Mouse (Mus musculus) left cerebral cortex, postnatal 14 days (tissue): ENCODE data around the gene Large1. TPM values are rescaled to one million over a fixed set of nuclear protein-coding genes. Genes with fewer than 3 reads are reported as not detected.
"Not testable (repeated sequence)": the region's sequence is repeated elsewhere in the genome, so short reads cannot be mapped to it uniquely, and the experiment has no call there.

Source experiments
- DNase-seq, 2 experiments: peaks; one replicate each; pipeline ENCODE4 v3.0.0; 2021 to 2022; ENCODE audit warnings: low spot score in 2 of 2, mixed read lengths in 1 of 2
- intact Hi-C: fragments of 180-260 bp; cut with DNase I; formaldehyde crosslinking; loops from one replicate; pipeline ENCODE4 v1.15.1; 2025
- total RNA-seq, 2 experiments: library from RNA; stranded (reverse); gene quantifications; 2 replicates each; pipeline ENCODE4 v1.2.3; 2021

Large1 gene
- total RNA-seq, 2 experiments from 2014 or later, result 157 to 166 TPM

DNA sequence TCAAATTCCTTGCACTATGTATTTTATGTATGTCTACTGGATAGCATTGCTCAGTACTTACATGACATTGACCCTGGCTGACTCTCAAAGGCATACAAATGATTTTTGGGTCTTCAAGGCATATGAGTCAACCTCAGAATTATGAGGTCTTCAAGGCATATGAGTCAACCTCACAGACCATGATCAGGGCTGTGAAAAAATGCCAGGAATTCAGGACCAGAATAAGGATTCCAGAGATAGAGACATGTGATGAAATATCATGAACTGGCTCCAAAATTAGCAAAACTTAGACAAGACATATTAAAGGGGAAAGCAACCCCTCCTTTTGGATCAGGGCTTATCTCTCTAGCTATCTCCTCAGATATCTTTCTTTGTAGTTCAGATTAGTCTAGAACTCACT is 43.3 kb downstream of the Large1 start:
- DNase-seq, result no peak
- intact Hi-C loops, result no loop called here

DNA sequence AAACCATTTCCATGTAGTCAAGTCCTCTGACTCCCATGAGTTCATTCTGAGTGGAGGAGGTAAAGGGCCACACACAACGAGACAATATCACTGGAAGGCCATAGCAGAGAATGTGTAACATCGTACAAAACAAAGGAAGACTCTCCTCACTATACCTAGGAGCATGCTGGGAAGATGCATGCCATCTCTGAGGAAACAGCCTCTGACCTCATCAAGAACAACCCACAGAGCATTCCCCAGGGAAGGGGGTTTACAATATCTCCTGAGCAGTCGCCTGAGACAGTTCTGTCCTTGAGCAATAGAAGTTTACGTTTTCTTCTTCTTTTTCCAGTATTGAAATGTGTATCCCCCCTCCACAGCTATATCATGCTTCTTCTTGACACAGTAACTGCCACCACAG is 49.4 kb downstream of the Large1 start:
- intact Hi-C loops, result no loop called here
- no peak for DNase-seq

DNA sequence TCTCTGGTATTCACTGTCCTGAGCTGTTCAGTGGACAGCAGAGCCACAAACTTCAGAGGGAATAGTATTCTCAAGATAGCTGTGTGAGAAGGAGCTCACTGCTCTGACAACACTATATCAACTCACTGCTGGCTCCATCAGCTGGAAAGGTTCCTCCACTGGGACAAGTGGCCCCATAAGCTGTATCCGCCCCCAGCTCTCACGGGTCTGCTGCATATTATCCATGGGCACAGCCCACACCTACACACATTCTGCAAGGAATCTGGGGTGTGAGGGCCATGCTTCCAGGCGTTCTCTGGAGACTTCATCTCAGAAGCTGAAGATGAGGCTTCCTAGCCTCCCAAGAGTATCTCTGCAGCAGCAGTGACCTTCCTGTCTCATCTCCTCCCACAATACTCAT is 50.4 kb downstream of the Large1 start:
- peak; percentile 23 to 30 for DNase-seq
- intact Hi-C loops, result no loop called here

DNA sequence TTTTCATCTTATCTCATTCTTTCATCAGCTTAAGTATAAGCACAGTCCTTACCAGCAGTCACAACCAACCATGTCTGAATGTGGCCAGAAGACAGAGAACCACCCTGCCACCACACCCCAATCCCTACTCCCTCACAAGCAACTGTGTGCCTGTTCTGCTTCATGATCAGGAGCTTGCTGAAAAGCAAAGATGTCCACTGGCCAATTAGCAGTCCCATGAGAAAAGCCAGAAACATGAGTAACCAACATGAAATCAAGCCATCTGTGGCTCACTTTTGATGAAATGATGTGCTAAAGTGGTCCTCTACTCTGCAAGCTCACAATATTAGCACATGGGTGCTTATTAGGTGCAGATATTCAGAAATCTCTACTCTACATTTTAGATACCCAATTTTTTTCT is 57.8 kb downstream of the Large1 start:
- DNase-seq, result no peak
- intact Hi-C loops, result no loop called here

DNA sequence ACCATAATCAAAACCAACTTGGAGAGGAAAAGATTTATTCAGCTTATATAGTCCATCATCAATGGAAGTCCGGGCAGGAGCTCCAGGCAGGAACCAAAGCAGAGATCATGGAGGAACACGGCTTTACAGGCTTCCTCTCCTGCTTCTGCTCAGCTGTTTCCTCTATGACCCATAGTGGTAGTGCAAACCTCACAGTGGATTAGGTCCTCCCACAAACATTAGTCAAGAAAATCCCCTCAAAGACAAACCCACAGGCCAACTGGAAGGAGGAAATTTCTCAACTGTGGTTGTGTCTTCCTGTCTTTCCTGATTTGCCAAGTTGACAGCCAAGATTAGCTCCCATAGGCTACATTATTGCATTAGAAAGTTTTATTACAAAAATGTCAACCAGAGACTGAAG is 59.7 kb downstream of the Large1 start:
- DNase-seq, result no peak
- intact Hi-C loops, result loop anchor here (5.0 kb wide), 1 partner anchor 59 kb away; the partner anchor contains the start of gene Large1

DNA sequence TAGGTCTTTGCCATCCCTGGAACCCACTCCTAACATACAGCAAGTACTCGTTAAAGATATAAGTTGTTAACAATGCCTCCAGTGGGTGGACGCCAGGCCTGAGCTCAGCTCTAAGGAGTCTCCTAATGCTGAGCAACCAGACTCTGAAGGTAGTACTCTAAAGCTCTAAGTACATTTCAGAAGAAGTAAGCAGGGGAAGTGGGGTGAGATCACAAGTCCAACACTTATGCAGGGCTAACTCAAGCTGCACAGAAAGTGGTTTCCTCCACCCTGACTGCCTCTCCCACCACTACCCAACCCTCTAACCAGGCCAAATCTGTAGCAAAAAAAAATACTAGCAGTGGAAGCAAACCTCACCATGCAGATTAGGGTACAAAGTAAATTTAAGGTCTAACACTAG is 61.7 kb downstream of the Large1 start:
- intact Hi-C loops, result loop anchor here (5.0 kb wide), 1 partner anchor 61 kb away; the partner anchor contains the start of gene Large1
- no peak for DNase-seq

DNA sequence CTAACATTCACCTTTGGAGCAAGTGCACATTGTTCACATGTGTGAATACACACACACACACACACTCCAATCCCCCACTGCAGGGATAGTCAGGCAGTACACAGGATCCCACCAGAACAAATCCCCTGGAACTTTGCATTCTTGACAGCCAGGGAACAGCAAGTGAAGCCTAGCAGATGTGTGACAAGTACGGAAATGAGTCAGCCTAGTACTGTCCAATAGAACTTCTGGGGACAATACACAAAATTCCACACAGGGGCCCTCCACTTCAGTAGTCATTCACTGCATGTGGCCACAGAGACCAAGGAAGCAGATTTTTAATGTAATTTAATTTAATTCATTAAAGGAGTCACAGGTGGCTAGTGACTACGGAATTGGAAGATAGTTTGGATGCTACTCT is 62.7 kb downstream of the Large1 start:
- DNase-seq, result no peak
- intact Hi-C loops, result loop anchor here (5.0 kb wide), 1 partner anchor 62 kb away; the partner anchor contains the start of gene Large1

DNA sequence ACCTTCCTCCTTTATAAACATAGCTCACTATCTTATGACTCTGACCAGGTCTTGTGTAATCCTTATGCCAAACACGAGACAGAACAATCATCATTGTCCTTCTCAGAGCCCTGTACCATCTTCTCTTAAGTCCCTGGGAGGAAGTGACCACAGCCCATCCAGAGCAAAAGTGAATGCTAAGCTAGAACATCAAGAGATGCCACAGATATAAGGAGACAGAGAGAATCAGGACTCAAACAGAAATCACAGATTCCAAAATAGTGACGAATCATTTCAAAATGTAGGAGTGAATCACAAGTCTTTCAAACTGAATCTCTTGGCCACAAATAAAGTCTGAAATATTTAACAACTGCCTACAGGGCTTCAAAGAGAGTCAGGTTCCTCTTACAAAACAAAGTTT is 63.5 kb downstream of the Large1 start:
- no peak for DNase-seq
- intact Hi-C loops, result loop anchor here (5.0 kb wide), 1 partner anchor 62 kb away; the partner anchor contains the start of gene Large1

DNA sequence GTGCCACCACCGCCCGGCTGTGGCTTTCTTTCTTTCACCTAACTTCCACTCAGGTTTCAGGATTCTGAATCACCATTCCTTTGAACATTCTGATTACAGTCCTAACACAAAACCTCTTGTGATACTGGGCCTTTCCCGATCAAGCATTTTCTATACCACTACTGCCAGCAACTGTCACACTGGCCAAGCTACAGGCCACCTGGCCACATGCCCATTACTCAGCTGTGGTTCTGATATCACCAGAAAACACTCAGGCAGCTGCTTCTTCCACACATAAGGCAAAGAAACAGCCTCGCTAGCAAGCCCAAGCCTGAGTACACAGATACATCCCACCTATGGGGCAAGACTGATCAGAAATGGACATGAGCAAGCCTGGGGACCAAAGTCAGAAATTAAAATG is 71.3 kb downstream of the Large1 start:
- DNase-seq, result no peak
- intact Hi-C loops, result no loop called here

DNA sequence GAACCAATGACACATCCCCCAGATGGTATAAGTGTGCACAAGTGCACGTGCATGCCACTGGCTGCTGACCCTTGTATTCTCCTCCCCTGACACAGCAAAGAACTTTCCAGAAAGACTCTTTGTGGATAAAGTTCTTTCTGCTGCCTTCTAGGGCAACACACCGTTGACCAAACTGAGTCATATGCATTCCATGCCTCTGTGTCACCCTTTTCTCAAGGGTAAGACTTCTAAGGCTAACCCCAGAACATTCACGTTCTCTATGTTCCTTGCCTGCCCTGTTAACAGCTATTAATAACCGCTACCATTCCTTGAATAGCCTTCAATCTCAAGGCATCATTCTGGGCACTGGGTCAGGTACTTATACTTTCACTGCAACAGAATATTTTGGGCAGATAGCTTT is 77.3 kb downstream of the Large1 start:
- DNase-seq, result no peak
- intact Hi-C loops, result no loop called here

DNA sequence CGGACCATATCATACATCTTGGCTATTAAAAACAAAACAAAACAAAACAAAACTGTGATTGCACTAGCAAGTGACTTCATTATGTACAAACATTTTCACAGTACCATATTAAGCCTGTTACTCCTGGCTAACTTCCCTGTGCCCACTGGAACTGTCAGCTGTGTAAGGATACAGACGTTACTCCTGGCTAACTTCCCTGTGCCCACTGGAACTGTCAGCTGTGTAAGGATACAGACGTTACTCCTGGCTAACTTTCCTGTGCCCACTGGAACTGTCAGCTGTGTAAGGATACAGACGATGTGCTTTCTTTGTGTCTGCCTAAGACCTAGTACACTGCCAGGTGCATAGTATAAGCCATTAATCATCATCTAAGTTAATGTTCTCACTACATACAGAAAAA is 77.9 kb downstream of the Large1 start:
- intact Hi-C loops, DNase-seq: not testable (repeated sequence)

DNA sequence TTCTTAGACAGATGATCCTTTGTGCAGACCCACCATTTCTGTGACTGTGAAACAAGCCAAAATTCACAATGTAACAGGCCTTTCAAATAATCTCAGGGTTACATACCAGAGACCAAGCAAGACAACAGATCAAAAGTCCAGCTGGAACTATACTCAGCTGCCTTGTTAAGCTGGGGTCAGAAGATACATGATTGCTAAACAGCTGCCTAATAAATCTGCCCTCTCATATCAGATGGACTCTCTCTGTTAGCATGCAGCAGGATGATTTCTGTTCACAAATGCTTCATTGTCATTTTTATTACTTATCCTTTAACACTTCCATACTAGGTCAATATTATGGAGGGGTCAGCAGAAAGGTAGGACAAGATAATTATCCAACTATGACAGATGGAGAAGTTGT is 80.2 kb downstream of the Large1 start:
- no peak for DNase-seq
- intact Hi-C loops, result no loop called here

DNA sequence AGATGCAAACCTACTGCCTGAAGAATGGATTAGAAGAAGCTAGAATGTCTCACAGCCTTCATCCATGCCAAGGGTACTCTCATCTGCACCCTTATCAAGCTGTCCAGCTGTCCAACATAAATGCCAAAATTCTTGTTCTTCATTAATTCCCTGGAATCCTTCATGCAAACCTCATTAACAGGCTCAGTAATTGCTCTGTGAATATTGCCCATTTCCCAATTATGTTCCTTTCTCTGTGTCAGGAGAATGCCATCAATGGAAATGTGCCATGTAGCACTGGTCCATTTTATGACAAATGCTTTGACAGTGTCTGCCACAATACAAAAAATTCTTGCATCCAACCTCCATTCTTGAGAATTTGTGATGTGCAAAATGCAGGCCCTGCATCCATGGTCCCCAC is 82.3 kb downstream of the Large1 start:
- no peak for DNase-seq
- intact Hi-C loops, result no loop called here

DNA sequence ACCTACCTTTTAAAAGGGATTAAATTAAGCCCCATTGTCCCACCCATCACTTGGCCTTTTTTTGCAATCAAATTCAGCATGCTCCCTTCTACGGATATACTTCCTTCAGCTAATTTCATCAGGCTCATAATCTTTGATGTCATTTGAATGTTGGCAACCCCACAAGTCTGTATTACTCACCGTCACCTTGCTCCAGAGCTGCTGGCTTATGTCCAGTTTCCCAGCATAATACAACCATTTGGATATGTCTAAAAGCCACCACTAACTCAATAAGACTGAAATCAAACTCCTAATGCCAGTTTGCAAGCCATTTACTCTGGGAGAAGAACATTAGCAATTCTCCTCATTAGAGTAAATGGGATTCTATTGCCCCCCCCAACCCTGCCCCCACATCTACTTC is 95.4 kb downstream of the Large1 start:
- intact Hi-C loops, result no loop called here
- DNase-seq, result no peak

DNA sequence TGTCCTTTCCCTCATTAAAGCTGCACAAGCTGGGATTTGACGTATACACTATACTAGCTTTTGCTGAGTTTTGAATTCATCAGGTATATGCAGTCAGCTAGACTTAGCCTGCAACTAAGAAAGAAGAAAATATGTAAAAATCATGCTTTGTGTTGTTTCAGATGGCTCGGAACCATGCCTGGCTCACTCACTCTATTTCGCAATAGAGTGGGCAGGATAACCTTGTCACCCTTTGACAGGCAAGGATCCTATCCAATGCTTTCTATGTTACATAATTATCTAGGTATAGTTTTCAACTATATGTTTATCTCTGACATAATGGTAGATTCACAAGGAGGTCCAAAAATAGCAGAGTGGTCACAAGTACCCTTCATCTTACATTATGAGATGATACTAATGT is 109.2 kb downstream of the Large1 start:
- no peak for DNase-seq
- intact Hi-C loops, result no loop called here

DNA sequence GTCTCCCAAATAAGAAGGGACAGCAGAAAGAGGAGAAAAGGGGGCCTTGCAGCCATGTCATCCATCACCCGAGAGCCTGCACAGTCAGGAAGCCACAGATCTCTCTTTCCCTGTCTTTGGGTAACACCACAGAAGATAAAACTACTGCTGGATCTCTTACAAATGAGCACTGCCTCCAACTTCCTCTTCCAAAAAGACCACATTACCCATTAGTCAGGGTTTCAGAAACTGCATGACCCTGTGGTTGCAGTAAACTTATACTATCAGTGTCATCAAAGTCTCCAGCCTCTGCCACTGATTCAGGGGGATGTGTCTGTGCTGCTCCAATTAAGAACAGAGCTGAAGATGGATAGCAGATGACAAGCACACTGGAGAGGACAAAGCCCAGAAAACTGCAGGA is 111.3 kb downstream of the Large1 start:
- intact Hi-C loops, result no loop called here

DNA sequence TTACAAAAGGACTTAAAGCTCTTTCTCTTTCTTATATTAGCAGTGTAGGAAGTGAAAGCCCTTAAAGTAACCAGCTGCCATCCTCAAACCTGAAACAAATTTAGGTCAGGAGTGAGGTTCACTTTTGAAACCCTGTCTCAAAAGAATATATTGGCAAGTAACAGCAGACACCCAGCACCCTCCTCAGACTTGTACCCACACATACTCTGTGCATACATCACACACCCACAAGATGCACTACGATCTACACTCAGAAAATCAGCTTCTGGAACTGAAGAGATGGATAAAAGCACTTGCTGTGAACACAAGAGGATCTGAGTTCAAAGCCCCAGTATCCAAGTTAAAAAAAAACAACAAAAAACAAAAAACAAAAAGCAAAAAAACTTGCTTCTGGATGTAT is 119.1 kb downstream of the Large1 start:
- DNase-seq, result no peak
- intact Hi-C loops, result no loop called here

More for the DNA sequence above, 111.3 kb downstream of the Large1 start:
- DNase-seq, result no peak

DNA sequence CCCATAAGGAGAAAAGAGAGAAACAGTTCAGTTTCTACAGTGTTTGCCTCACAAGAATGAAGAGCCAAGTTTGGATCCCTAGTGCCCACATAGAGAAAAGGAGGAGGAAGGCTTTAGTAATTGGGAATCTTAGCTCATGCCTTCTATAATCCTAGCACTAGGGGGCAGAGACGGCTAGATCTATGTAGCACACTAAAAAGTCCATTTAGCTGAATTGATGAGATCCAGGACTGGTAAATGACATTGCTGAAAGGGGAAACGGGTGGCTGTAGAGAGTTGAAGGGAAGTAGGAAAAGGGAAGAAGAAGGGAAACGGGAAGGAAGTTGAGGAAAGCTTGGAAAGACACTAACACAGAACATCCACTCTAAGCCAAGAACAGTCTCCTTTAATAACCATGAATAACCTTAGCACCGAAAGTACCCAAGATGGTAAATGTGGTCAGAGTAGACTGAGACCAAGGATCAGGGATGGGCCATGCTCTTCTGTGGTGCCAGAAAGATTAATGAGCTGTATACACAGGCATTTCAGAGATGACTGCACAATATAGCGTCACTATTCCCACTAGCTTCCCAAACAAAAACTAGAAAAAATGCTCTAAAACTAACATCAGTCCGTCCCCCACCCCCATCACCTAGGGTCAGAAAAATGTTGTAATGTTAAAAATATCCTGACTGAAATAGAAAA is 119.8 kb downstream of the Large1 start:
- intact Hi-C loops, result loop anchor here (1.0 kb wide), 1 partner anchor 120 kb away; the partner anchor contains the start of gene Large1
- DNase-seq, result peak; percentile 79 to 86

DNA sequence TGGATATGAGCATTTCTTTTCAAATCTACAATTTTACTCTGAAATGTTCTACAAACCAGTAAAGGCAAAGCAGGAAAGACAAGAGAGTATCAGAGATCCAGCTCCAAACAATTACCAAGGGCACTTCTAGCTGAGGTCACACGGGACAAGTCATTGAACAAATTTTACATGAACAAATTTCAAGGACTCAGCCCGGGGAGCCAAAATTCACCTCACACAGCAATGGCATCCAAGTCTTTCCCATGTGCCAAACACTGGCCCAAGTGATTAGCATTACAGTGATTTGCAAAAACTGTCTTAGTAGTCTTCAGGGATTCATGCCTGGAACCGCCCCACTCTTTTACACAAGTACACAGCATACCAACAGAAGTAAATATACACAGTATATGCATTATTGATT is 126.5 kb downstream of the Large1 start:
- intact Hi-C loops, result no loop called here
- DNase-seq, result no peak

DNA sequence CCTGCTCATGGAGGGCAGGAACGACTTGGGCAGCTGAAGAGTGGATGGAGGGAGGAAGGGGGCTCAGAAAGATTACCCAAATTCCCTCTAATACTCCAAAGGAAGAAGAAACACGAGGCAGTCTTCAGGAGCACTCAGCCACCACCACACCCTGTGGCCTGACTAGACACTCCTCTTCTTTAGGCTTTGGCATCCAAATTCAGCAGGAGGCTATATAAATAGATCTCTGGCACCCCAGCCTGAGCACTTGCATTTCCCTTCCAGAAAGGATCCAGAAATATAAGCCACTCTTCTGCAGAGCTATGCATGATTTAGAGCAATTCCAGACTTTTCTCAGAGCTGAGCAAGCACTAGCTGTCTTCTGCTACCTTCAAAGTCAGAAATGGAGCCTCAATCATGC is 127.7 kb downstream of the Large1 start:
- peak; percentile 27 to 38 for DNase-seq
- intact Hi-C loops, result no loop called here

DNA sequence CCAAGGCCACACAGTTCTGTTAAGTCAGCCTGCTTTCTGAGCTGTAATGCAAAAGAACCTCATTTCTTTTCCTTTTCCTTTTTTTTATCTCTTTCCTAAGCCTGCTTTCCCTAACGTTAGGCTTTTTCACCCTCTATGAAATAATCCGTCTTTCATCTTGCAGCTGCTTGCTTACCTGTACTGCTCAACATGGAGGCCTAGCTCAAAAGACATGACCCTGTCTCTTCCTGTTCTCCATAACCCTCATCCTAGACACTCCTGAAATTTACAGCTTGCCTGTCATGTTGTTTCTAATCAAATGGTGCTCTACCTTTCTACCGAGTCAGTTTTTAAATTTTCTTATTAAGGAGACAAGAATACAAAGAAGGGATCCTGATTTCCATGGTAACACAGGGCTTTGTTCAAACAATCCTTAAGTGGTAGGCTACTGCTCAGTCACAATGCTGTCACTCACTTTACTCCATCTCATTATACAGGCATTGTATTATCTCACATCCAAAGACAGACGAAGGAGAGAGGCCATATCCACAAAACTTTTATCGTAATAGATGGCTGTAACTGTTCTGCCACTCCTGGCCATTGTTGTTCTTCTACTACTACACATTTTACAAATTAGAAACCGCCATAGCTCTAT is 134.0 kb downstream of the Large1 start:
- intact Hi-C loops, result loop anchor here (10.0 kb wide), 1 partner anchor 214 kb away; no protein-coding TSS in a partner anchor
- no peak for DNase-seq
